Comparison of ENCODE assay signal across 11 mouse cellular contexts in the genomic region with DNA sequence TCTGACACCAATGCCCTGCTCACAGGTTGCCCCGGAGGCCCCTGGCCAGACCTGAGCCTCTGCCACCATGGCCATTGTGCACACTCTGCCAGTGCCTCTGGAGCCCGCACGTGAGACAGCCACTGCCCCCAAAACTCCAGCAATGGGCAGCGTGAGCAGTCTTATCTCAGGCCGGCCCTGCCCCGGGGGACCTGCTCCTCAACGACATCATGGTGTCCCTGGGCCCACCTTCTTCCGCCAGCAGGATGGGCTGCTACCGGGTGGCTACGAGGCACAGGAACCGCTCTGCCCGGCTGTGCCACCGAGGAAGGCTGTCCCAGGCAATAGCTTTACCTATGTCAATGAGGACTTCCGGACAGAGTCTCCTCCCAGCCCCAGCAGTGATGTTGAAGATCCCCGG. TPM values are rescaled to one million over a fixed set of nuclear protein-coding genes. Genes with fewer than 3 reads are reported as not detected.
DNase-seq lines count a peak whose midpoint lies in the region; ATAC-seq lines count a peak whose summit lies in the region.
"Had no signal": no experiment of that assay in that cellular context is flagged by ENCODE, and none has a peak within 500 bp of the region (broad histone marks: within the 10 kb centered on the region; RNA-seq: fewer than 3 reads in every experiment).

No protein-coding gene starts in this region.

- WGBS in hindbrain, embryonic 13.5 days = 90% methylated on average over 15 of the region's 15 CpGs
- 89% methylated on average over 15 of the region's 15 CpGs for WGBS in hindbrain, embryonic 16.5 days
- WGBS in embryonic facial prominence, embryonic 12.5 days = 91% methylated on average over 15 of the region's 15 CpGs
- WGBS in limb, embryonic 13.5 days = 91% methylated on average over 15 of the region's 15 CpGs

- H3K4me2 ChIP-seq in hindbrain, embryonic 13.5 days = 0 out of 2 replicates have a peak overlapping the region, but pooled peaks have one; percentile 15
- H3K4me2 ChIP-seq in hindbrain, embryonic 16.5 days (ENCODE audit: low read length) = no peak overlapping the region
- H3K4me2 ChIP-seq in embryonic facial prominence, embryonic 12.5 days (replicated peaks) = peak overlapping the region; percentile 19; the same call in 1 of the 2 replicates
- peak overlapping the region; percentile 91; the same call in 1 of the 2 replicates for H3K4me2 ChIP-seq in limb, embryonic 13.5 days (replicated peaks)

- DNase-seq in cerebellum, adult 9-11 months = peak; percentile 40
- DNase-seq in spleen, postnatal 10 days (ENCODE audit: low spot score in 2 of 2) = no peak
- no peak for DNase-seq in spleen, adult 12 weeks (ENCODE audit: low spot score)
- DNase-seq: lung, postnatal 10 days; right cerebral cortex, postnatal 4 days had no signal

- H3K27ac ChIP-seq in hindbrain, embryonic 13.5 days = no peak overlapping the region
- no peak overlapping the region for H3K27ac ChIP-seq in hindbrain, embryonic 16.5 days (ENCODE audit: low read depth, low read length)
- no peak overlapping the region for H3K27ac ChIP-seq in embryonic facial prominence, embryonic 12.5 days
- no peak overlapping the region for H3K27ac ChIP-seq in limb, embryonic 13.5 days
- H3K27ac ChIP-seq: hindbrain, embryonic 15.5 days had no signal

- H3K4me3 ChIP-seq in hindbrain, embryonic 13.5 days = no peak overlapping the region
- H3K4me3 ChIP-seq in hindbrain, embryonic 16.5 days (ENCODE audit: low read length) = no peak overlapping the region
- H3K4me3 ChIP-seq in embryonic facial prominence, embryonic 12.5 days = peak overlapping the region; percentile 4; the same call in 1 of the 2 replicates
- no peak overlapping the region for H3K4me3 ChIP-seq in limb, embryonic 13.5 days
- H3K4me3 ChIP-seq: hindbrain, embryonic 15.5 days had no signal

- H3K9ac ChIP-seq in hindbrain, embryonic 13.5 days = peak overlapping the region; percentile 39; the same call in 1 of the 2 replicates
- no peak overlapping the region for H3K9ac ChIP-seq in hindbrain, embryonic 16.5 days (ENCODE audit: low read depth, low read length)
- peak overlapping the region; percentile 44; the same call in 1 of the 2 replicates for H3K9ac ChIP-seq in embryonic facial prominence, embryonic 12.5 days
- peak overlapping the region; percentile 35; the same call in 1 of the 2 replicates for H3K9ac ChIP-seq in limb, embryonic 13.5 days
- H3K9ac ChIP-seq: hindbrain, embryonic 15.5 days had no signal

- H3K27me3 ChIP-seq in hindbrain, embryonic 13.5 days = no peaks in the 10 kb centered on the region
- no peaks in the 10 kb centered on the region for H3K27me3 ChIP-seq in hindbrain, embryonic 16.5 days (replicated peaks; ENCODE audit: control insufficient read depth, insufficient read depth, low read length)
- no peaks in the 10 kb centered on the region for H3K27me3 ChIP-seq in embryonic facial prominence, embryonic 12.5 days
- H3K27me3 ChIP-seq in limb, embryonic 13.5 days = no peaks in the 10 kb centered on the region
- H3K27me3 ChIP-seq: hindbrain, embryonic 15.5 days had no signal

- H3K9me3 ChIP-seq in hindbrain, embryonic 13.5 days = no peaks in the 10 kb centered on the region
- no peaks in the 10 kb centered on the region for H3K9me3 ChIP-seq in hindbrain, embryonic 16.5 days (ENCODE audit: control insufficient read depth, low read length)
- no peaks in the 10 kb centered on the region for H3K9me3 ChIP-seq in embryonic facial prominence, embryonic 12.5 days
- H3K9me3 ChIP-seq in limb, embryonic 13.5 days = no peaks in the 10 kb centered on the region
- H3K9me3 ChIP-seq: hindbrain, embryonic 15.5 days had no signal

- ATAC-seq in cerebellum, adult (ENCODE audit: insufficient number of reproducible peaks, low FRiP score, low TSS enrichment) = no peak
- no peak for ATAC-seq in hindbrain, embryonic 13.5 days (ENCODE audit: low FRiP score)
- ATAC-seq in hindbrain, embryonic 16.5 days = no peak
- no peak for ATAC-seq in embryonic facial prominence, embryonic 12.5 days (ENCODE audit: insufficient number of reproducible peaks, insufficient read depth, low FRiP score, low TSS enrichment)
- ATAC-seq in limb, embryonic 13.5 days (ENCODE audit: low FRiP score, low read depth) = no peak

- peaks cover 36% of the 10 kb centered on the region for H3K36me3 ChIP-seq in hindbrain, embryonic 13.5 days
- peaks cover 18% of the 10 kb centered on the region; the same call in 1 of the 2 replicates for H3K36me3 ChIP-seq in hindbrain, embryonic 16.5 days (ENCODE audit: control insufficient read depth, insufficient read depth, low read length)
- peaks cover 46% of the 10 kb centered on the region for H3K36me3 ChIP-seq in embryonic facial prominence, embryonic 12.5 days
- H3K36me3 ChIP-seq in limb, embryonic 13.5 days = peaks cover 53% of the 10 kb centered on the region

- H3K4me1 ChIP-seq in hindbrain, embryonic 13.5 days (replicated peaks) = peaks cover 53% of the 10 kb centered on the region
- H3K4me1 ChIP-seq in hindbrain, embryonic 16.5 days (ENCODE audit: control insufficient read depth, insufficient read depth, low read depth, low read length) = peaks cover 32% of the 10 kb centered on the region
- H3K4me1 ChIP-seq in embryonic facial prominence, embryonic 12.5 days = peaks cover 37% of the 10 kb centered on the region
- peaks cover 46% of the 10 kb centered on the region for H3K4me1 ChIP-seq in limb, embryonic 13.5 days

RNA-seq across cellular contexts. Expression of gene Lzts2, which starts 7.1 kb away (rescaled TPM):
- 23.4 and 24.1 TPM in 2 replicates for polyA plus RNA-seq in hindbrain, embryonic 13.5 days (2015; fragmentation: Nextera tagmentation; extraction: Ambion mirVana)
- 14.8 and 18.7 TPM in 2 replicates for polyA plus RNA-seq in hindbrain, embryonic 16.5 days (2015; fragmentation: Nextera tagmentation; extraction: Ambion mirVana)
- polyA plus RNA-seq in embryonic facial prominence, embryonic 12.5 days (2016; fragmentation: Nextera tagmentation; extraction: Ambion mirVana) = 107 and 112 TPM in 2 replicates
- 68.8 and 68.9 TPM in 2 replicates for polyA plus RNA-seq in limb, embryonic 13.5 days (2015; fragmentation: Nextera tagmentation; extraction: Ambion mirVana)

RNA-seq across cellular contexts. Expression of gene Mrpl43, which starts 15.1 kb away (rescaled TPM):
- 91.6 and 93.6 TPM in 2 replicates for polyA plus RNA-seq in hindbrain, embryonic 13.5 days (2015; fragmentation: Nextera tagmentation; extraction: Ambion mirVana)
- 90.1 and 98.4 TPM in 2 replicates for polyA plus RNA-seq in hindbrain, embryonic 16.5 days (2015; fragmentation: Nextera tagmentation; extraction: Ambion mirVana)
- polyA plus RNA-seq in embryonic facial prominence, embryonic 12.5 days (2016; fragmentation: Nextera tagmentation; extraction: Ambion mirVana) = 74.5 and 75.8 TPM in 2 replicates
- 69.2 and 76.3 TPM in 2 replicates for polyA plus RNA-seq in limb, embryonic 13.5 days (2015; fragmentation: Nextera tagmentation; extraction: Ambion mirVana)

RNA-seq across cellular contexts. Expression of gene Twnk, which starts 15.9 kb away (rescaled TPM):
- 16.0 and 17.0 TPM in 2 replicates for polyA plus RNA-seq in hindbrain, embryonic 13.5 days (2015; fragmentation: Nextera tagmentation; extraction: Ambion mirVana)
- 12.4 and 15.5 TPM in 2 replicates for polyA plus RNA-seq in hindbrain, embryonic 16.5 days (2015; fragmentation: Nextera tagmentation; extraction: Ambion mirVana)
- polyA plus RNA-seq in embryonic facial prominence, embryonic 12.5 days (2016; fragmentation: Nextera tagmentation; extraction: Ambion mirVana) = 28.6 and 29.1 TPM in 2 replicates
- 22.7 and 24.1 TPM in 2 replicates for polyA plus RNA-seq in limb, embryonic 13.5 days (2015; fragmentation: Nextera tagmentation; extraction: Ambion mirVana)

RNA-seq across cellular contexts. Expression of gene Pdzd7, which starts 24.2 kb away (rescaled TPM):
- polyA plus RNA-seq in hindbrain, embryonic 13.5 days (2015; fragmentation: Nextera tagmentation; extraction: Ambion mirVana) = 1.4 and 1.5 TPM in 2 replicates
- polyA plus RNA-seq in hindbrain, embryonic 16.5 days (2015; fragmentation: Nextera tagmentation; extraction: Ambion mirVana) = 3.0 and 3.2 TPM in 2 replicates
- polyA plus RNA-seq in embryonic facial prominence, embryonic 12.5 days (2016; fragmentation: Nextera tagmentation; extraction: Ambion mirVana) = 0.29 and 0.52 TPM in 2 replicates
- 0.41 and 0.56 TPM in 2 replicates for polyA plus RNA-seq in limb, embryonic 13.5 days (2015; fragmentation: Nextera tagmentation; extraction: Ambion mirVana)

RNA-seq across cellular contexts. Expression of gene Sfxn3, which starts 25.9 kb away (rescaled TPM):
- polyA plus RNA-seq in hindbrain, embryonic 13.5 days (2015; fragmentation: Nextera tagmentation; extraction: Ambion mirVana) = 63.1 and 65.4 TPM in 2 replicates
- 76.8 and 85.4 TPM in 2 replicates for polyA plus RNA-seq in hindbrain, embryonic 16.5 days (2015; fragmentation: Nextera tagmentation; extraction: Ambion mirVana)
- 24.3 and 25.1 TPM in 2 replicates for polyA plus RNA-seq in embryonic facial prominence, embryonic 12.5 days (2016; fragmentation: Nextera tagmentation; extraction: Ambion mirVana)
- polyA plus RNA-seq in limb, embryonic 13.5 days (2015; fragmentation: Nextera tagmentation; extraction: Ambion mirVana) = 26.0 and 26.5 TPM in 2 replicates
